Mouse (Mus musculus) embryo, embryonic 11.5 days (tissue): ENCODE data around the gene Mbnl3.

ENCODE experiments used
- DNase-seq: peaks from one replicate; pipeline ENCODE4 v3.0.0-alpha.2; 2012; ENCODE audit warnings: low read depth, low spot score

Mbnl3 gene

GRCm38 (mm10) chrX:51206432-51206831, at the start of gene Mbnl3:
TSS of gene Mbnl3 (minus strand) at chrX:51206532.
- DNase-seq: no peak

DNA sequence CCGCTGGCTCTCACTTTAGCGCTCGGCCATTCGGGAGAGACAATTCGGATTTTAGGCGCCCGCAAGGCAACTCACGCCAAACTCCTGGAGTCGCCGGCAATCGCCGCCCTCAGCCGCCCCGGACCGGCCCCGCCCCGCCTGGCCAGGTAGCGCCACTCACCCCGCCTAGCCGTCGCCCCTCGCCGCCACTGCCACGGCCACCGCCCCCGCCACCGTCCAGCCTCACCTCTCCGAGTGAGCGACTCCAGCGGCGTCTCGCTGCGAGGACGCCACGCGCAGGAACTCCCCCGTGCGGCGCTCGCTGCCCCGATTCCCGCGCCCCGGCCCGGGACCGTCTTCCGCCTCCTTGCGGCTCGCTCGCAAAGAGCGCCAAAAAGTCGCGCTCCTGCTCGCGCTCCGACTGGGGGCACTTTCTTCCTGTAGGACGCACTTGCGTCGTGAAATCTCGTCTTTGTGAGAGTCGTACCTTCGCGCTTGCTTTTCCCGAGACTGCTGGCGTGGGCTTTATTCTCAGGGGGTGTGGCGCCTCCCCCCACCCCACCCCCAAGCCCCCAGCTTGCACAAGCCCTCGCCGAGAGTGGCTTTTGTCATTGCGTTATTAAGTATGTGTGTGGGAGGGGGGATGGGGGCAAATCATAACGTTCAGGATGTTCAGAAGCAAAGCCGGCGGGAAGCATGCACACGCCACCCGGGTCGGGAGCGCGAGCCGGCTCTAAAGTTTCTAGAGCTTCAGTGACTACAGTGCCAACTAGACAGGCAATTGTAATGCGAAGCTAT, 596 bp downstream of the Mbnl3 start:
- DNase-seq: peak; percentile 42

- peak; percentile 22 for DNase-seq
Observed at GRCm38 (mm10) chrX:51204626-51205547, 1.4 kb downstream of the Mbnl3 start.

DNA sequence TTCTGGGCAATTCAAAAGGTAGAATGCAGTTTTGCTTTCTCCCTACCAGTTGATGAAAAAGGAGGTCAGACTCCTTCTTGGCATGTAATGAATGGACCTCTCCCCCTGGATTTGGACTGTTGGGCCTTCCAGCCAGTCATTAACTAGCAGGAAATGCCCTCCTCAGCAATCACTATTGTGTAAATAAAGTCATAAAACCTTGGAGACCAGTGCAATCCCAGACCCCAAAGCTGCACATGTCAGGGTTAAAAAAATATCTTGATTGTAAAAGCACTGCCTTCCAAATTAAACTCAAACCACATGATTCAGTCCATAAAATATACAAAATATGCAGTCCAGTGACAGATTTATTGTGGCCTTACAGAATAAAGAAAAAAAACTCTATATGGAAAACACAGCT, 9.3 kb downstream of the Mbnl3 start:
- peak; percentile 16 for DNase-seq

GRCm38 (mm10) chrX:51171914-51172313, 34.4 kb downstream of the Mbnl3 start:
- DNase-seq: no peak

DNA sequence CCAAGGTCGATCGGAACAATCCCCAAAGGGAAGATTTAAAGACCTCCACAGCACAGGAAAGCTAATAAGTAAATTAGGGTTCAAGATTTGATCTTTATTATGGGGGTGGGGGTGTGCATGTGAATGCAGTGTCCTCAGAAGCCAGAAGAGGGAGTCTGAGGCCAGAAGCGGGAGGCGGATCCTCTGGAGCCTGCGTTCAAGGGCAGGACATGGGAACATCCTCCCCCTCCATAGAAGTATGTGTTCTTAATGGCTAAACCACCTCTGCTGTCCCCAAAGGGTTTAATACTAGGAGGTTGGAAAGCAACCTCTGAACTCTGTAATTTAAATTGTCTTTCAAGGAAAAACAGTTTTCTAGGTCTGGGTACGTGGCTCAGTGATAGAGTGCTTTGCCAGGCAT, 34.9 kb downstream of the Mbnl3 start:
- no peak for DNase-seq

GRCm38 (mm10) chrX:51170404-51170803, 35.9 kb downstream of the Mbnl3 start:
- DNase-seq: no peak

GRCm38 (mm10) chrX:51169476-51170045, 36.8 kb downstream of the Mbnl3 start:
- DNase-seq: no peak

- DNase-seq: no peak
Observed at GRCm38 (mm10) chrX:51167976-51168375, 38.4 kb downstream of the Mbnl3 start.

GRCm38 (mm10) chrX:51164766-51165165, 41.6 kb downstream of the Mbnl3 start:
- DNase-seq: no peak

DNA sequence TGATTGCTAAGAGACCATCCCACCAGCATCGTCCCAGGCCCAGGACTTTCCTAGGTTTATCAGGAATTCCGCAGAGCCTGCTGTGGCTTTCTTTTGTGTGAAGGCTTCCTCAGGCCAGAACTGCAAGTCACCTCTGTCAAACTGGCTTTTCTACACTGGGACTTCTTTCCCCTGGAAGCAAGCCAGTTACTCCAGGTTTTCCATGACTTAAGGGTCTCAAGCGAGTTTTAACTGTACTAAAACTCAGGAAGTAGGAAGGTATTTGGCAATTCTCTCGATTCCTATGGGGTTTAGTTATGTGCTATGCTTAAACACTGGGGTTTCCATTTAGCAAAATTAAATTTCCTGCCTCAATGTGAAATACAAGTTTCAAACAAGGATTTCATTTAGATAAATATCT, 57.9 kb downstream of the Mbnl3 start:
- DNase-seq: no peak

DNA sequence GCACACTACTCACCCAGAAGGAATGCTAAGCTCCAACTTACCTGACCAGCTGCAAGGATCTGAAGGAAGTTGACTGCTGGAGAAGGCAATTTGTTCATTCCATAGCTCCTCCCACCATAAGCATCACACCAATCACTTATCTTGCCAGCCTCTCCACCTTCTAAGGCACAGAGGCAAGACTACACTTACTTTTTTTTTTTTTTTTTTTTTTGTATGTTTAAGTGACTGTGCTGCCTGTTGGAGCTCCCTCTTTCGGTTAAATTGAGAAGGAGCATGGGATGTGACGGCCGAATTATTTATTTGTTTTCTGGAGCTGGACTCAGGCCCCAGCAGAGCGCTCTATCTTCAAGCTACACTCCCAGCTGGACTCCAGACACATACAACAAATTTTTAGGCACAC, 60.0 kb downstream of the Mbnl3 start:
- DNase-seq: peak; percentile 17

GRCm38 (mm10) chrX:51140055-51140454, 66.3 kb downstream of the Mbnl3 start:
- DNase-seq: no peak

DNA sequence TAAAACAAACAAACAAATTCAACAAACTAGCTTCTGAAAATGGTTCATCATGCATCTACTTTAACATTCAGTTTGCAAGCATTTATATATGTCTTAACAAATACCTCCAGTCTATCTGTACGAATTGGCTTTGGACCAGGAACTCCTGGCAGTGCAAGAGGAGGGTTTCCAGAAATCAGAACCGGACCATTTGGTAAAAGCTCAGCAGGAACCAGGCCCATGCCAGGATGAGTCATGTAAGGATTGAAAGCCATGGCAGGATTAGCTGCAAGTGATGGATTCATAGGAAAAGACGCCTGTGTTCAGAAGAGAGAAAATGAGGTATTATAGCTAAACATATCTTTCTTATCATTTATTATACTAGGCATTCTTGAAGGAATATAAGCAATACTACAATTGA, 75.0 kb downstream of the Mbnl3 start:
- no peak for DNase-seq

DNA sequence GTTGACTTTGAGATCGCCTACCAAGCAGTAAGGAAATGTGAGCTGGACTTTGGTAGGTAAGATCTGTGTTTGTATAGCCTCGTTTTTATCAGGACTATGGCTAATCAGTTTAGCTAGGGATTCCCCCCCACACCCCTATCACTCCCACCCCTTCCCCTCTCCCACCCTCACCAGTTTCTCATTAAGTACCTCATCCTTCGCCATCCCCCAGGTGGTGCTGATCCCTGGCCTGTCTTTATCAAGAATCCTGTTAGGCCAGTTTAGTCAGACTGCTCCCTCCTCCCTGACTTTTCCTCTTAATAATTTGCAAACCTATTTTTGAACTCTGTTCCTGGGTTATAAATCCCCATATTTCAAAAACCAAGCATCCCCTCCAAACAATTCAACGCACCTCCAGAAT, 103.6 kb downstream of the Mbnl3 start:
- DNase-seq: no peak

DNA sequence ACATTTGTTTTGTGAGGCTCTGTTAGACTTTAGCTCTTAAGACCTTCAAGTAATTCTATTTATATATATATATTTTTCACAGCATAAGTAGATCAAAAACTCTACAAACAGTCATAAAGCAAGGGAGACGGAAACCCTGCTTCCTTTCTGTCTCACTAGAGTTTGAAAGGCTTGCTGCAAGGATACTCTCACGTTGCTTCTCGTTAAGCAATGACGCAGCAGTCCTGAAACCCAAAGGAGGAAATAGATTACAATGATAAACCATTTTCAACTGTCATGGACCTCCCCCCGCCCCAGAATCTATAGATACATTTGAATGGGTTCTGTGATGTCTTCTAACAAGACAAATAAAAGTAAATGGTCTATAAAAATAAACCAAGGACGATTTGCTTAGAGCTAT, 121.4 kb downstream of the Mbnl3 start:
- no peak for DNase-seq

- no peak for DNase-seq
Observed at GRCm38 (mm10) chrX:51084211-51084610, 122.1 kb downstream of the Mbnl3 start.

GRCm38 (mm10) chrX:51076744-51077143, 129.6 kb downstream of the Mbnl3 start:
- DNase-seq: peak; percentile 9
